Mouse (Mus musculus) thymus, adult 2 months (tissue): ENCODE results near the gene Tbxas1.

ENCODE experiments used
- CTCF ChIP-seq: fragments of 200-500 bp; IDR thresholded peaks from 2 replicates; pipeline ENCODE4 v1.5.1; 2012; ENCODE audit warnings: mild to moderate bottlenecking, control low read depth, low read length, moderate library complexity, borderline replicate concordance; ENCODE audit not compliant: control insufficient read depth, poor library complexity, insufficient read depth; ENCODE audit errors: extremely low read depth
- POLR2A ChIP-seq: fragments of 200-500 bp; IDR thresholded peaks from 2 replicates; pipeline ENCODE4 v1.6.1; 2012; ENCODE audit warnings: mild to moderate bottlenecking, low read length, control low read depth, moderate library complexity; ENCODE audit not compliant: control insufficient read depth, poor library complexity, insufficient read depth; ENCODE audit errors: extremely low read depth

DNA sequence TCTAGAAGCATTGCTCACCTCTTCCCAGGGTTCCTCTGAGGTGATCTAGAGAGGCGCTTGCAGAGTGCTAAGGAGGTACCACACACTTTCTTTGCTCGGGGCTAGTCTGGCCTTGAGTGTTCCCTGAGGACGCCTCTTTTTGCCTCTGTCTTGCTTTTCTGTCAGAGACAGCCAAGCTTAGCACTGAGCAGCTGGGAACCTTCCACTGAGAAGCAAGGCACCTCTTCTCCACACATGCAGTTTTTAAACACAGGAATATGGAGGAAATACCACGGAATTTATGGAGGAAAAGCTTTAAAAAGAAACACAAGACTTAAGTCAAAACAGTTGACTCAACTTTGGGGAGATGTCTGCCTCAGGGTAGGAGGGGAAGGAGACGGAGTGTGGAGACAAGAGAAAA is 40.6 kb downstream of the Tbxas1 start:
- TF ChIP-seq POLR2A (no peak), CTCF (no peak)
